ENCODE assay signal across 9 mouse cellular contexts in the genomic region with DNA sequence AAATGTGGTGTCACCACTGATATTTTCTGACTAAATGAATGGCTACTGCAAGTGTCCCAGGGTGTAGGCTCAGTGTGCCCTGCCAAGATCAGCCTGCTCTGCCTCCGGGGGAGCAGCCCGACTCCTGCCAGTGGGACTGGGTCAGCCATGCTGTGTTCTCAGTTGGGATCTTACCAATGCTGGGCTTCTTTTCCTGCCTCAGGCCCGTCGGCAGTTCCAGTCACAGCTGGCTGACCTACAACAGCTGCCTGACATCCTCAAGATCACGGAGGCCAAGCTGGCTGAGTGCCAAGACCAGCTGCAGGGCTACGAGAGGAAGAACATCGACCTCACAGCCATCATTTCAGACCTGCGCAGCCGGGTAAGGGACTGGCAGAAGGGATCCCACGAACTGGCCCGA. TPM values are rescaled to one million over a fixed set of nuclear protein-coding genes. Genes with fewer than 3 reads are reported as not detected.
DNase-seq lines count a peak whose midpoint lies in the region; ATAC-seq and TF ChIP-seq lines count a peak whose summit lies in the region.
"Had no signal": no experiment of that assay in that cellular context is flagged by ENCODE, and none has a peak within 500 bp of the region (broad histone marks: within the 10 kb centered on the region; RNA-seq: fewer than 3 reads in every experiment).

No protein-coding gene starts in this region.

- WGBS in kidney, adult 2 months = 19% methylated on average over 11 of the region's 11 CpGs
- WGBS in kidney, embryonic 15.5 days = 31% methylated on average over 11 of the region's 11 CpGs
- 43% methylated on average over 11 of the region's 11 CpGs for WGBS in intestine, embryonic 15.5 days
- WGBS in hindbrain, embryonic 11.5 days = 82% methylated on average over 11 of the region's 11 CpGs

- H3K27me3 ChIP-seq in kidney, adult 2 months (replicated peaks; ENCODE audit: control insufficient read depth, insufficient read depth, low read length) = no peaks in the 10 kb centered on the region
- H3K27me3 ChIP-seq in kidney, embryonic 15.5 days = no peaks in the 10 kb centered on the region
- H3K27me3 ChIP-seq in intestine, embryonic 15.5 days (replicated peaks) = no peaks in the 10 kb centered on the region
- no peaks in the 10 kb centered on the region for H3K27me3 ChIP-seq in hindbrain, embryonic 11.5 days (ENCODE audit: control insufficient read depth, insufficient read depth, low read length)
- H3K27me3 ChIP-seq: liver, embryonic 15.5 days had no signal

- peak; percentile 79 for DNase-seq in kidney, adult 2 months
- DNase-seq in ZHBTc4 (ENCODE audit: low read depth, low spot score) = peak; percentile 62
- peak; percentile 60 for DNase-seq in cerebellum, adult 9-11 months
- DNase-seq in lung, postnatal 25 days (ENCODE audit: low spot score) = peak; percentile 50
- peak; percentile 85 for DNase-seq in testis, postnatal 10 days (ENCODE audit: low spot score)
- DNase-seq in hindbrain, embryonic 11.5 days (ENCODE audit: low spot score) = no peak

- H3K9ac ChIP-seq in kidney, embryonic 15.5 days = no peak overlapping the region
- no peak overlapping the region for H3K9ac ChIP-seq in intestine, embryonic 15.5 days
- H3K9ac ChIP-seq in hindbrain, embryonic 11.5 days (ENCODE audit: low read depth, low read length) = no peak overlapping the region
- H3K9ac ChIP-seq: liver, embryonic 15.5 days had no signal

- TF ChIP-seq CTCF in kidney, adult 2 months (conservative IDR thresholded peaks at IDR 0.05; ENCODE audit: insufficient read depth, insufficient read length, low read depth, low read length) = no peak

- H3K4me1 ChIP-seq in kidney, adult 2 months (ENCODE audit: control insufficient read depth, insufficient read depth, low read length) = 0 out of 2 replicates have a peak, but pooled peaks cover 3% of the 10 kb centered on the region
- peaks cover 5% of the 10 kb centered on the region for H3K4me1 ChIP-seq in kidney, embryonic 15.5 days
- no peaks in the 10 kb centered on the region for H3K4me1 ChIP-seq in intestine, embryonic 15.5 days (replicated peaks)
- H3K4me1 ChIP-seq in hindbrain, embryonic 11.5 days (replicated peaks; ENCODE audit: control insufficient read depth, insufficient read depth, low read length) = no peaks in the 10 kb centered on the region

- no peak overlapping the region for H3K27ac ChIP-seq in kidney, adult 2 months (ENCODE audit: insufficient read depth, low read depth, low read length)
- H3K27ac ChIP-seq in kidney, embryonic 15.5 days = no peak overlapping the region
- H3K27ac ChIP-seq in intestine, embryonic 15.5 days = 0 out of 2 replicates have a peak overlapping the region, but pooled peaks have one; percentile 0
- no peak overlapping the region for H3K27ac ChIP-seq in hindbrain, embryonic 11.5 days (ENCODE audit: low read depth, low read length)
- H3K27ac ChIP-seq: liver, embryonic 15.5 days had no signal

- H3K9me3 ChIP-seq in kidney, embryonic 15.5 days (replicated peaks) = no peaks in the 10 kb centered on the region
- no peaks in the 10 kb centered on the region for H3K9me3 ChIP-seq in intestine, embryonic 15.5 days
- no peaks in the 10 kb centered on the region for H3K9me3 ChIP-seq in hindbrain, embryonic 11.5 days (ENCODE audit: control insufficient read depth, low read length)
- H3K9me3 ChIP-seq: liver, embryonic 15.5 days had no signal

- ATAC-seq in kidney, embryonic 15.5 days (replicated peaks; ENCODE audit: low FRiP score) = no peak; the same call in 1 of the 2 replicates
- no peak for ATAC-seq in intestine, embryonic 15.5 days
- ATAC-seq in hindbrain, embryonic 11.5 days (ENCODE audit: low FRiP score) = no peak

- no peaks in the 10 kb centered on the region; the same call in 1 of the 2 replicates for H3K36me3 ChIP-seq in kidney, adult 2 months (ENCODE audit: control insufficient read depth, insufficient read depth, low read length)
- peaks cover 92% of the 10 kb centered on the region for H3K36me3 ChIP-seq in kidney, embryonic 15.5 days
- peaks cover 63% of the 10 kb centered on the region for H3K36me3 ChIP-seq in intestine, embryonic 15.5 days
- peaks cover 27% of the 10 kb centered on the region for H3K36me3 ChIP-seq in hindbrain, embryonic 11.5 days (ENCODE audit: control insufficient read depth, insufficient read depth, low read length)

- no peak overlapping the region for H3K4me3 ChIP-seq in kidney, adult 2 months (ENCODE audit: insufficient read depth, low read depth, low read length)
- H3K4me3 ChIP-seq in kidney, embryonic 15.5 days (replicated peaks) = no peak overlapping the region
- H3K4me3 ChIP-seq in intestine, embryonic 15.5 days (replicated peaks) = no peak overlapping the region
- H3K4me3 ChIP-seq in hindbrain, embryonic 11.5 days (ENCODE audit: low read depth, low read length) = no peak overlapping the region
- H3K4me3 ChIP-seq: liver, embryonic 15.5 days had no signal

- H3K4me2 ChIP-seq in kidney, embryonic 15.5 days = no peak overlapping the region
- H3K4me2 ChIP-seq in intestine, embryonic 15.5 days (replicated peaks) = no peak overlapping the region
- H3K4me2 ChIP-seq in hindbrain, embryonic 11.5 days (replicated peaks; ENCODE audit: low read depth, low read length) = no peak overlapping the region
- H3K4me2 ChIP-seq: liver, embryonic 15.5 days had no signal

- no peak for TF ChIP-seq POLR2A in kidney, adult 2 months (IDR thresholded peaks at IDR 0.05; ENCODE audit: low read depth, low read length)

RNA-seq across cellular contexts. Expression of a gene that starts 13.2 kb away (rescaled TPM):
- 21.1 and 25.4 TPM in 2 replicates for polyA plus RNA-seq in kidney, adult 2 months (2012; rRNA removed)
- 60.1 and 65.5 TPM in 2 replicates for polyA plus RNA-seq in kidney, embryonic 15.5 days (2015; fragmentation: Nextera tagmentation; extraction: Ambion mirVana)
- 44.5 and 45.5 TPM in 2 replicates for polyA plus RNA-seq in intestine, embryonic 15.5 days (2015; fragmentation: Nextera tagmentation; extraction: Ambion mirVana)
- 55.7 and 57.4 TPM in 2 replicates for polyA plus RNA-seq in hindbrain, embryonic 11.5 days (2014; fragmentation: Nextera tagmentation; extraction: Ambion mirVana)

RNA-seq across cellular contexts. Expression of a gene that starts 33.0 kb away (rescaled TPM):
- 17.6 and 21.5 TPM in 2 replicates for polyA plus RNA-seq in kidney, adult 2 months (2012; rRNA removed)
- polyA plus RNA-seq in kidney, embryonic 15.5 days (2015; fragmentation: Nextera tagmentation; extraction: Ambion mirVana) = 72.9 and 81.5 TPM in 2 replicates
- polyA plus RNA-seq in intestine, embryonic 15.5 days (2015; fragmentation: Nextera tagmentation; extraction: Ambion mirVana) = 43.0 and 44.9 TPM in 2 replicates
- 83.2 and 89.0 TPM in 2 replicates for polyA plus RNA-seq in hindbrain, embryonic 11.5 days (2014; fragmentation: Nextera tagmentation; extraction: Ambion mirVana)

RNA-seq across cellular contexts. Expression of a gene that starts 43.3 kb away (rescaled TPM):
- 237 and 250 TPM in 2 replicates for polyA plus RNA-seq in kidney, adult 2 months (2012; rRNA removed)
- polyA plus RNA-seq in kidney, embryonic 15.5 days (2015; fragmentation: Nextera tagmentation; extraction: Ambion mirVana) = 82.0 and 103 TPM in 2 replicates
- 73.3 and 82.9 TPM in 2 replicates for polyA plus RNA-seq in intestine, embryonic 15.5 days (2015; fragmentation: Nextera tagmentation; extraction: Ambion mirVana)
- polyA plus RNA-seq in hindbrain, embryonic 11.5 days (2014; fragmentation: Nextera tagmentation; extraction: Ambion mirVana) = 172 and 192 TPM in 2 replicates

RNA-seq across cellular contexts. Expression of a gene that starts 53.0 kb away (rescaled TPM):
- 2.3 and 3.3 TPM in 2 replicates for polyA plus RNA-seq in kidney, adult 2 months (2012; rRNA removed)
- 19.4 and 21.5 TPM in 2 replicates for polyA plus RNA-seq in kidney, embryonic 15.5 days (2015; fragmentation: Nextera tagmentation; extraction: Ambion mirVana)
- 23.7 and 24.2 TPM in 2 replicates for polyA plus RNA-seq in intestine, embryonic 15.5 days (2015; fragmentation: Nextera tagmentation; extraction: Ambion mirVana)
- 16.9 and 17.1 TPM in 2 replicates for polyA plus RNA-seq in hindbrain, embryonic 11.5 days (2014; fragmentation: Nextera tagmentation; extraction: Ambion mirVana)
